Mouse (Mus musculus) brain, embryonic 18.5 days (tissue): ENCODE results near the gene Cdc73.
"Not testable (repeated sequence)": the region's sequence is repeated elsewhere in the genome, so short reads cannot be mapped to it uniquely, and the experiment has no call there.

Source experiments
- DNase-seq: peaks from one replicate; pipeline ENCODE4 v3.0.0-alpha.2; 2012; ENCODE audit warnings: low read depth, low spot score

The Cdc73 gene

GRCm38 (mm10) chr1:143702741-143703262, at the start of gene Cdc73:
Cdc73 (minus strand) TSS chr1:143702893.
- DNase-seq, result peak; percentile 68

- DNase-seq, result no peak
Observed at GRCm38 (mm10) chr1:143745871-143746270, 43.2 kb upstream of the Cdc73 start.

- DNase-seq, result no peak
Observed at GRCm38 (mm10) chr1:143742186-143742585, 39.5 kb upstream of the Cdc73 start.

- no peak for DNase-seq
Observed at GRCm38 (mm10) chr1:143741331-143741730, 38.6 kb upstream of the Cdc73 start.

GRCm38 (mm10) chr1:143740581-143740980, 37.9 kb upstream of the Cdc73 start:
- no peak for DNase-seq

GRCm38 (mm10) chr1:143739361-143740350, 37.0 kb upstream of the Cdc73 start:
- peak; percentile 82 for DNase-seq

- DNase-seq, result no peak
Observed at GRCm38 (mm10) chr1:143738811-143739210, 36.1 kb upstream of the Cdc73 start.

GRCm38 (mm10) chr1:143733914-143734410, 31.3 kb upstream of the Cdc73 start:
- DNase-seq, result no peak

- DNase-seq, result no peak
Observed at GRCm38 (mm10) chr1:143731691-143732090, 29.0 kb upstream of the Cdc73 start.

GRCm38 (mm10) chr1:143730899-143731298, 28.2 kb upstream of the Cdc73 start:
- no peak for DNase-seq

GRCm38 (mm10) chr1:143727701-143728445, 25.2 kb upstream of the Cdc73 start:
- DNase-seq, result no peak

- no peak for DNase-seq
Observed at GRCm38 (mm10) chr1:143724456-143725064, 21.9 kb upstream of the Cdc73 start.

- DNase-seq, result not testable (repeated sequence)
Observed at GRCm38 (mm10) chr1:143716038-143716437, 13.3 kb upstream of the Cdc73 start, which contains the start of gene Glrx2. Glrx2 (plus strand) TSS chr1:143716338.

GRCm38 (mm10) chr1:143710627-143710976, 7.9 kb upstream of the Cdc73 start:
- DNase-seq, result no peak

- DNase-seq, result no peak
Observed at GRCm38 (mm10) chr1:143709966-143710626, 7.4 kb upstream of the Cdc73 start.

GRCm38 (mm10) chr1:143708361-143708760, 5.7 kb upstream of the Cdc73 start:
- no peak for DNase-seq

- DNase-seq, result no peak
Observed at GRCm38 (mm10) chr1:143707006-143707405, 4.3 kb upstream of the Cdc73 start.

- DNase-seq, result no peak
Observed at GRCm38 (mm10) chr1:143702141-143702740, 452 bp downstream of the Cdc73 start.

- no peak for DNase-seq
Observed at GRCm38 (mm10) chr1:143701736-143702135, 957 bp downstream of the Cdc73 start.

GRCm38 (mm10) chr1:143684849-143685248, 17.8 kb downstream of the Cdc73 start:
- DNase-seq, result no peak

GRCm38 (mm10) chr1:143681108-143681507, 21.6 kb downstream of the Cdc73 start:
- DNase-seq, result no peak
